Mouse (Mus musculus) T-cell, adult 66 days (primary cell): ENCODE data around the gene A730015C16Rik. TPM values are rescaled to one million over a fixed set of nuclear protein-coding genes. Genes with fewer than 3 reads are reported as not detected.

Source experiments
- total RNA-seq, 2 experiments: library from RNA; stranded (reverse); gene quantifications; 3 replicates in 1 of 2; 4 replicates in 1 of 2; pipeline ENCODE4 v1.2.4; 2023

Gene A730015C16Rik
- total RNA-seq = under 1 TPM in 1 of 2 experiments, not detected in 1; 0.47 TPM

DNA sequence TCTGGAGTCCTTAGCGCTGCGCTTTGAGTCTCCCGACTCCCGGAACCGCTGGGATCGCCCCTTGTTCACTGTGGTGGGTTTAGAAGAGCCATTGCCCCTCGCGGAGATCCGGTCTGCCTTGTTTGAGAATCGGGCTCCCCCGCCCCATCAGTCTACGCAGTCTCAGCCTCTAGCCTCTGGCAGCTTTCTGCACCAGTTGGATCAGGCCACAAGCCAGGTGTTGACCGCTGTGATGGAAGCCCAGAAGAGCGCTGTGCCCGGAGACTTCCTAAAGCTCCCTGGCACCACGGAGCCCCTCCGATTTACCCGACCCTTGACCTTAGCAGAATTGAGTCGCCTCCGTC is at the start of gene A730015C16Rik:
TSS of gene A730015C16Rik (minus strand) at position 115 of the 344 bp plus-strand sequence.

DNA sequence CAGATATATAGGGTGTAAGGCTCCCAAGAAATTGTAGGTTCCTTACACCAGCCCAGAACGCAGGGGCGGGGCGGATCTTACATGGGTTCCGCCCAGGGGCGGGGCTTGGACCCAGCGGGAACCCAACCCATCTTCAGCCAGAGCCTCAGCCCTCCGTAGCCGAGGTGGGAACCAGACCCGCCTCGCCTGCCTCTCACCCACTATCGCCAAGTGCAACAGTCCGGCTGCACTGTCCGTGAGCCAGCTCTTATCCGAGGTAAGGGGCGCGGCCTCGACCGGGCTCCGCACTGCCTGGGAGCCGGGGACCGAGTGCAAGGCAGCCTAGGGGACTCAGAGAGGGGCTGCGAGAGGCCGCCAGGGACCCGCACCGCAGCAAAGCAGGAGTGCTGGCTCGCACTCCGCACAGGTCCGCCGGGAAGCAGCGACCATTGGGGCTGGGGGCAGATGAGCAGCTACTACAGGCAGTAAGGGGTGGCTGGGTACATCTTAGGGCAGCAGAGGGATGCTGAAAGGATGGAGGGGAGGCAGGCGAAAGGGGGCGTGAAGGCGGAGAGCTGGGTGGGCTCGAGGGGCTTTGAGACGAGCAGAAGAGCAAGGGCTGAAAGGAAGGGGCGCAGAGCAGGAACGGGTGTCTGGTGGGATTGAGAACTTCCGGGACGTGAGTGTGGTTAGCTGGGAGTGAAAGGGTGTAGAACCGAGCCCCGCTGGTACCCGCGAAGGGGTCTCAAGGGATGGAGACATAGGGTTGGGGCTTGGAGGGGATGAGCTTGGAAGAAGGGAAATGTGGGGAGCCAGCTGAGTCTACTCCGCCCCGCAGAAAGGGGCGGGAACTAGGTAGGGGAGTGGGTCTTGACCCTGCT is 30.8 kb upstream of the A730015C16Rik start, which contains the start of gene Rab3b:
TSS of gene Rab3b (plus strand) at position 101 of the 860 bp plus-strand sequence.

DNA sequence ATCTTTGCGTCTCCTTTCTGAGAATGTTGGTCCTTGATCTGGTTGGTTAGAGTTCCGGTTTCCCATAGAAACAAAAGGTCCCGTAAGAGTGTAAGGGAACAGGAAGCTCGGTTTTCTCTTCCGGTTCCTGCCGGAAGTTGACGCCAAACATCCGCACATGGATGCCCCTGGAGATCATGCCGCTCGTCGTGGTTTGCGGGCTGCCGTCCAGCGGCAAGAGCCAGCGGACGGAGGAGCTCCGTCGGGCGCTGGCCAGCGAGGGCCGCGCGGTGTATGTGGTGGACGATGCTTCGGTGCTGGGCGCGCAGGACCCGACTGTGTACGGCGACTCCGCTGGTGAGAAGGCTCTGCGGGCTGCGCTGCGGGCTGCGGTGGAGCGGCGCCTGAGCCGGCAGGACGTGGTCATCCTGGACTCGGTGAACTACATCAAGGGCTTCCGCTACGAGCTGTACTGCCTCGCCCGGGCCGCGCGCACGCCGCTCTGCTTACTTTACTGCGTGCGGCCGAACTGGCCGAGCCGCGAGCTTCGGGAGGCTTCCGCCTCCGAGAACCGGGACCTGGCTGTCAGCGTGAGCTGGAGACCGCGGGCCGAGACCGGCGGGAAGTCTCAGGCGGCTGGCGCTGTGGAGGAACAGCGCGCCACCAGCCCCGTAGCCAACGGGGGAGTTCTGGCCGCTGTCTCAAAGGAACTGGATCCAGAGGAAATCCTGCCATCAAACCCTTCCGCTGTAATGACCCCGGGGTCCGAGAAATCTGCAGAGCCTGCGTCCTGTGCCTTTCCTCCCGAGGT is 509 bp downstream of the A730015C16Rik start, which contains the start of gene Kti12:
TSS of gene Kti12 (plus strand) at position 71 of the 790 bp plus-strand sequence.

DNA sequence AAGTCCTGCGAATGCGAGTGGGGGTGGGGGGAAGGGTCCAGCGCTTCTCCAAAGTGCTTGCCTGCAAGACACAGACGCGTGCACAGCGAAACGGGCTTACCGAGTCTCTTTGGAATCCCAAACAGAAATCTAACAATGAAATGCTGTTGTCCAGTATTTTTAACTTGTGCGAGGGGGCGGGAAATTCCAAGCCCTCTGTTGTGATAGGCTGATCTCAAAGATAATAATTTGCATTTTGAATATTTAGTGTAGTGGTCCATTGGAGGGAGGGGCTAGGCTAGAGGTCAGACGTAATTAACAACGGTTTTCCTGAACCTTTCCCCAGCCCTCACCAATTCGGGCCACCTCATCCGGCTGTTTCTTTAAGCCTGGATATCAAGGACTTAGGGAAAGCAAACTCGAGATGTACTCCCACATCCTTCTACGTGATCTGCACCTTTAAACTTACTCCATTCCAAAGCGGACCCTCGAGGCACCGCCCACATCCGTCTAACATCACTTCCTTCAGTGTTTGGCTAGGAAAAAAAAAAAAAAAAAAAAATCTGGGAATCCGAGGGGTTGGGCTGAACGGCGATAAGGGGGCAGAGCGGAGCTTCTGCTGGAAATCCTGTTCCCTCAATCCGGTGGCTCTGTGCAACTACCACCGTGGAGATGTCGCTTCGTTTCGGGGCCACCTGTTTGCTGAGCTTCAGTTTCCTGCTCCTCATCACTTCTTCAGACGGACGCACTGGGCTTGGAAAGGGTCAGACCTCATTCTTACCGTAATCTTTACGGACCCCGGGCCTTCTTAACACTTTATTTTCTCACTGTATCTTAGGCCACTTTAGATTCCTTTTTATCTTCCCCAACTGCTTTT is 14.1 kb downstream of the A730015C16Rik start, which contains the start of gene Txndc12:
TSS of gene Txndc12 (plus strand) at position 487 of the 856 bp plus-strand sequence.

DNA sequence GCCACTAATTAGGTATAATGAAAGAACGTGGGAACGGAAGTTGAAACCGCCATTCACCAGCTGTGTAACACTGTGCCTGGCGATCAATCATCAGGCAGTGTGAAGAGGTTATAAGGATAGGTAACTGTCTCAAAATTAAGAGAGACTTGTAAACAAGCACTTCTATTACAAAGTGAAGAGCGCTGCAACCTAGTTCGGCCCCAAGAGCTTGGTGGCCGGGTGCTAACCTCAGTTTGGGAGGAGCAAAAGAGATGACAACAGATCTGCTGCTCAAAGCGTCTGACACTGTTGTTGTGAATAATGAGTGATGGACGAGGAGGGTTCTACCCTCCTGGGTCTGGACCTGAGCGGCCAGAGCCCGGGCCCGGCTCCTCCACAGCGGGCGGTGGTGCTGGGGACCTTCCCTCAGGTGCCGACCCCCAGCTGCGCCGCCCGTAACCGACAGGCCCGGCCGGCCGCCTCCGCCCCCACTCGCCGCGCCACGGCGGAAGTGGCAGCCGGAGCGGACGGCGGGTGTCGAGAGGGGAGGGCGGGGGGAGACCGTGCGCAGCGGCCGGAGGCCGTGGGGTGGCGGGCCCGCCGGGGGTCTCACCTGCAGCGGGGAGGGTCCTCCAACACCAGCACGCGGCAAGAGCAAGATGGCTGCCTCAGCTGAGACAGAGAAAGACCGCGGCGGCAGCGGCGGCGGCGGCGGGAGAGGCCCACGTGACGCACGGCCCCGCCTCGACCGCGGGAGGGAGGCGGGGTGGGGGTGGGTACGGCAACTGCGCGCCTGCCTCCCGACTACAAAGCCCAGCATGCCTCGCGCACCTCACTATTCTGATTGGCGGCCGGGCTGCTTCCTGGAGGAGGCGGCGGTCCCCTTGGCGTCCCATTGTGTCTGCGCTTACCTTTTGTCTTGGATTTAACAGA is 15.2 kb downstream of the A730015C16Rik start, which contains the start of gene Btf3l4:
TSS of gene Btf3l4 (minus strand) at position 699 of the 912 bp plus-strand sequence.

Other genes starting within 250 kb of the A730015C16Rik start
- gene Cc2d1b, start 228.7 kb downstream of the A730015C16Rik start, total RNA-seq = 100 to 1,000 TPM; 117 to 121 TPM
- gene 3110021N24Rik, start 129.0 kb downstream of the A730015C16Rik start, total RNA-seq = not detected
- under 1 TPM in 1 of 2 experiments, not detected in 1; 0.35 TPM for gene Zfyve9, start 67.8 kb downstream of the A730015C16Rik start, total RNA-seq
- 10 to 100 TPM; 39.7 to 55.6 TPM for gene Btf3l4, start 15.0 kb downstream of the A730015C16Rik start, total RNA-seq
- gene Txndc12, start 14.0 kb downstream of the A730015C16Rik start, total RNA-seq = 10 to 100 TPM; 21.4 to 26.4 TPM
- gene Kti12, start 834 bp downstream of the A730015C16Rik start, total RNA-seq = 10 to 100 TPM; 42.7 to 45.0 TPM
- not detected for gene Rab3b, start 30.4 kb upstream of the A730015C16Rik start, total RNA-seq
- 100 to 1,000 TPM; 151 to 184 TPM for gene Nrd1, start 152.0 kb upstream of the A730015C16Rik start, total RNA-seq